Mouse (Mus musculus): ENCODE data around the gene Hspa4.

DNA sequence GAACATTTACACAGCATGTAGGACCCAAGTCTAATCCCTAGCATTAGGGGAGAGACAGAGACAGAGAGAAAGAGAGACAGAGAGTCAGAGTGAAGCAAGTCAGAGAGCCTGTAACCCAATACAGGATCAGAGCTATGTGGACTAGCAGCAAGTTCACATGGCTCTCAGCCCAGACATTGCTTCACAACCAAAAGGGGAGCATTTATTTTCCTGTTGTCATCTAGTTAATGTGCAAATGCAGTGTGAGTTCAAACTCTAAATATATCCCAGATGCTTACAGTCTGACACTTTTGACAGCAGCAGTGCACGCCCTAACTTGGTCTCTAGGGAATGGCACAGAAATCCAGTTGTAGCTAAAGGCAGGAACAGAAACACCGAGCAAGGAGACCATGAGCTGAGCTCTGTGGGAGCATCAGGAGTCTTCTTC is 8.6 kb upstream of the Hspa4 start:
- no peak for TF ChIP-seq ZC3H11A (IDR thresholded peaks at IDR 0.05; ENCODE audit: low read depth, low read length)
- TF ChIP-seq JUND (conservative IDR thresholded peaks at IDR 0.05; ENCODE audit: low read depth, low read length): no peak
- TF ChIP-seq CTCF (conservative IDR thresholded peaks at IDR 0.05 in 1 of 2, IDR thresholded peaks at IDR 0.05 in 1 of 2; ENCODE audit: low read depth in 2 of 2, low read length in 2 of 2): no peak
- no peak for TF ChIP-seq POLR2A (IDR thresholded peaks at IDR 0.05; ENCODE audit: low read depth, low read length)
- no peak for TF ChIP-seq NELFE (IDR thresholded peaks at IDR 0.05; ENCODE audit: low read depth, low read length)
- TF ChIP-seq SMC3 (IDR thresholded peaks at IDR 0.05; ENCODE audit: low read depth, low read length): no peak
- no peak for TF ChIP-seq EP300 (IDR thresholded peaks at IDR 0.05; ENCODE audit: low read length)
- TF ChIP-seq ELF1 (IDR thresholded peaks at IDR 0.05; ENCODE audit: low read depth, low read length): no peak
- TF ChIP-seq HCFC1 (IDR thresholded peaks at IDR 0.05; ENCODE audit: low read depth, low read length): no peak
- 0 out of 2 replicates have a peak, but pooled peaks have one; percentile 21 for TF ChIP-seq MAFK (IDR thresholded peaks at IDR 0.05; ENCODE audit: insufficient replicate concordance, low read length)
- TF ChIP-seq IRF4 (IDR thresholded peaks at IDR 0.05; ENCODE audit: low read depth, low read length): no peak
